Mouse (Mus musculus): ENCODE data around the gene Kcnc1. TPM values are rescaled to one million over a fixed set of nuclear protein-coding genes. Genes with fewer than 3 reads are reported as not detected.

The Kcnc1 gene
- total and polyA plus RNA-seq, 3 experiments: not detected

DNA sequence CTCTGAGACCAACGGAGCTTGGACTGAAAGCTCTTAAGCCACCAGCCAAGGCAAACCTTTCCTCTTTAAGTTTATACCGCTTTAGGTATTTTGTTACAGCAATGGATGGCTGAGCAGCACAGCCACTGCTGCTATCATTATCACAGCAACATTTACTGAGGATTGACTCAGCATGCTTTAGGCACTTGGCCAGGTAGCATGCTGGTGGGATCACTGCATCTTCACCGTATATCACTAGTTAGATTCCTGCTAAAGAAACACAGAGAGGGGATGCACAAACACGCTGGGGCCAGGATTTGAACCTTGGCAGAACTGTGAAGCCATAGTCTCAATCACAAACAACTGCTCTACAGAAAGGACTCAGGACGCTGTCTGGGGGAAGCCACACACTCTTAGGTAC lies 90.5 kb downstream of the Kcnc1 start:
- H3K79me2 ChIP-seq (ENCODE audit: control insufficient read depth, insufficient read depth, low read length, poor library complexity): no peaks in the 10 kb centered on the region
- H3K27me3 ChIP-seq (ENCODE audit: control insufficient read depth in 1 of 2, insufficient read depth in 2 of 2, low read length in 2 of 2): no peaks in the 10 kb centered on the region
- no peak overlapping the region for H3K9ac ChIP-seq (ENCODE audit: control insufficient read depth, low read depth, low read length, poor library complexity, severe bottlenecking)
- H3K4me1 ChIP-seq (ENCODE audit: control insufficient read depth in 1 of 2, insufficient read depth in 2 of 2, low read length in 2 of 2): no peaks in the 10 kb centered on the region
- no peak overlapping the region for H3K27ac ChIP-seq (ENCODE audit: control insufficient read depth, low read depth, low read length)
- TF ChIP-seq MEF2A (IDR thresholded peaks at IDR 0.05; ENCODE audit: extremely low read depth, insufficient replicate concordance, low read depth, low read length, poor library complexity, severe bottlenecking) (no peak), JUND (IDR thresholded peaks at IDR 0.05; ENCODE audit: low read depth, low read length) (no peak), MAFK (IDR thresholded peaks at IDR 0.05; ENCODE audit: borderline replicate concordance, low read depth, low read length) (no peak), USF1 (IDR thresholded peaks at IDR 0.05; ENCODE audit: low read depth, low read length) (no peak), MAX (IDR thresholded peaks at IDR 0.05; ENCODE audit: low read length) (no peak), HCFC1 (IDR thresholded peaks at IDR 0.05; ENCODE audit: low read depth, low read length) (no peak), GABPA (IDR thresholded peaks at IDR 0.05; ENCODE audit: low read depth, low read length) (no peak), NELFE (IDR thresholded peaks at IDR 0.05; ENCODE audit: low read depth, low read length) (no peak), ZC3H11A (IDR thresholded peaks at IDR 0.05; ENCODE audit: low read depth, low read length) (no peak), SMC3 (IDR thresholded peaks at IDR 0.05; ENCODE audit: low read depth, low read length) (no peak), POLR2AphosphoS5 (IDR thresholded peaks at IDR 0.05; ENCODE audit: borderline replicate concordance, low read depth, low read length) (no peak), TBP (IDR thresholded peaks at IDR 0.05; ENCODE audit: low read depth, low read length) (no peak)
- no peak overlapping the region for H3K4me3 ChIP-seq (ENCODE audit: control insufficient read depth in 1 of 2, insufficient read depth in 1 of 2, low read depth in 2 of 2, low read length in 2 of 2)
- no peaks in the 10 kb centered on the region for H3K9me3 ChIP-seq (replicated peaks; ENCODE audit: insufficient read depth, low read length)
- no peak for DNase-seq (ENCODE audit: low read depth, low spot score)
- H3K36me3 ChIP-seq (ENCODE audit: control insufficient read depth in 1 of 2, insufficient read depth in 2 of 2, low read length in 2 of 2): no peaks in the 10 kb centered on the region

DNA sequence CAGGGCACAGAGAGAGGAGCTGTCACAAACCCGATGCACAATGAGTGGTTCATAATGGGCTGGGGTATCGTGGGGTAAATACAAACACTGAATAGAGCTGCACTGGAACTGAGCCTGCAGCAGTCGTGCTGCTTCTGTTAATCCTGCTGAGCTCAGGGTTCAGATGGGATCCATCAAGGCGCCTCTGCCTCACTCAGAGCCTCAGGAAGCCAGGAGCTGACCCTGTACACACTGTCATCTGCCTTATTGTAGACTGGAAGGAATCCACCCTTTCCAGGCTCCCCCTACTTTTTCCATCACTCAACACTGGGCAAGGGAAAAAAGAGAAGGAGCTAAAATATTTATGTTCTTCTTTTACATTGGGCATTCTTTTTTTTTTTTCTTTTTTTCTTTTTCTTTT lies 91.1 kb downstream of the Kcnc1 start:
- Histone ChIP-seq H3K27ac (ENCODE audit: control insufficient read depth, low read depth, low read length) (no peak overlapping the region), H3K27me3 (ENCODE audit: control insufficient read depth in 1 of 2, insufficient read depth in 2 of 2, low read length in 2 of 2) (no peaks in the 10 kb centered on the region), H3K4me1 (ENCODE audit: control insufficient read depth in 1 of 2, insufficient read depth in 2 of 2, low read length in 2 of 2) (no peaks in the 10 kb centered on the region), H3K4me3 (ENCODE audit: control insufficient read depth in 1 of 2, insufficient read depth in 1 of 2, low read depth in 2 of 2, low read length in 2 of 2) (no peak overlapping the region), H3K36me3 (ENCODE audit: control insufficient read depth in 1 of 2, insufficient read depth in 2 of 2, low read length in 2 of 2) (no peaks in the 10 kb centered on the region), H3K9ac (ENCODE audit: control insufficient read depth, low read depth, low read length, poor library complexity, severe bottlenecking) (no peak overlapping the region), H3K79me2 (ENCODE audit: control insufficient read depth, insufficient read depth, low read length, poor library complexity) (no peaks in the 10 kb centered on the region), H3K9me3 (replicated peaks; ENCODE audit: insufficient read depth, low read length) (no peaks in the 10 kb centered on the region)
- no peak for TF ChIP-seq POLR2A (IDR thresholded peaks at IDR 0.05; ENCODE audit: control insufficient read depth in 1 of 2, insufficient read depth in 1 of 2, low read depth in 1 of 2, low read length in 2 of 2, poor library complexity in 1 of 2)
- TF ChIP-seq TCF12 (IDR thresholded peaks at IDR 0.05; ENCODE audit: low read depth, low read length): no peak
- TF ChIP-seq NELFE (IDR thresholded peaks at IDR 0.05; ENCODE audit: low read depth, low read length): no peak
- TF ChIP-seq MAZ (IDR thresholded peaks at IDR 0.05; ENCODE audit: low read depth, low read length): no peak
- no peak for TF ChIP-seq ZC3H11A (IDR thresholded peaks at IDR 0.05; ENCODE audit: low read depth, low read length)
- TF ChIP-seq RCOR1 (IDR thresholded peaks at IDR 0.05; ENCODE audit: low read depth, low read length): no peak
- TF ChIP-seq MAX (IDR thresholded peaks at IDR 0.05; ENCODE audit: low read length): no peak
- TF ChIP-seq KAT2A (conservative IDR thresholded peaks at IDR 0.05; ENCODE audit: low read depth, low read length): no peak
- no peak for TF ChIP-seq EP300 (IDR thresholded peaks at IDR 0.05; ENCODE audit: low read depth in 1 of 2, low read length in 2 of 2)
- no peak for TF ChIP-seq ZNF384 (IDR thresholded peaks at IDR 0.05; ENCODE audit: low read depth, low read length)
- no peak for DNase-seq (ENCODE audit: low read depth, low spot score)

Other genes starting within 250 kb of the Kcnc1 start
- gene Abcc8, start 216.5 kb upstream of the Kcnc1 start, total RNA-seq (2012; rRNA removed): not detected in 2 replicates
- not detected for gene Abcc8, start 216.5 kb upstream of the Kcnc1 start, polyA plus RNA-seq (2012; ENCODE audit: insufficient read depth in 1 of 2, insufficient read length in 2 of 2, low read depth in 1 of 2, low replicate concordance in 2 of 2, missing spikeins in 1 of 2)
- gene Ush1c, start 158.0 kb upstream of the Kcnc1 start, total RNA-seq (2012; rRNA removed): not detected in 2 replicates
- not detected for gene Ush1c, start 158.0 kb upstream of the Kcnc1 start, polyA plus RNA-seq (2012; ENCODE audit: insufficient read depth in 1 of 2, insufficient read length in 2 of 2, low read depth in 1 of 2, low replicate concordance in 2 of 2, missing spikeins in 1 of 2)
- gene Otog, start 155.5 kb upstream of the Kcnc1 start, total RNA-seq (2012; rRNA removed): not detected in 2 replicates
- gene Otog, start 155.5 kb upstream of the Kcnc1 start, polyA plus RNA-seq (2012; ENCODE audit: insufficient read depth in 1 of 2, insufficient read length in 2 of 2, low read depth in 1 of 2, low replicate concordance in 2 of 2, missing spikeins in 1 of 2): not detected
- gene Myod1, start 20.0 kb upstream of the Kcnc1 start, total RNA-seq (2012; rRNA removed): not detected in 2 replicates
- not detected for gene Myod1, start 20.0 kb upstream of the Kcnc1 start, polyA plus RNA-seq (2012; ENCODE audit: insufficient read depth in 1 of 2, insufficient read length in 2 of 2, low read depth in 1 of 2, low replicate concordance in 2 of 2, missing spikeins in 1 of 2)
- gene Sergef, start 243.3 kb downstream of the Kcnc1 start, total RNA-seq (2012; rRNA removed): 7.0 and 7.6 TPM in 2 replicates
- 10 to 100 TPM in 1 of 2 experiments, not detected in 1; 11.7 TPM for gene Sergef, start 243.3 kb downstream of the Kcnc1 start, polyA plus RNA-seq (2012; ENCODE audit: insufficient read depth in 1 of 2, insufficient read length in 2 of 2, low read depth in 1 of 2, low replicate concordance in 2 of 2, missing spikeins in 1 of 2)

Measured in MEL (cell line).